Mouse (Mus musculus) testis, postnatal 14 days (tissue): ENCODE results near the gene Dda1.

ENCODE experiments used
- DNase-seq: peaks from one replicate; pipeline ENCODE4 v3.0.0; 2021; ENCODE audit warnings: low spot score

Gene Dda1

DNA sequence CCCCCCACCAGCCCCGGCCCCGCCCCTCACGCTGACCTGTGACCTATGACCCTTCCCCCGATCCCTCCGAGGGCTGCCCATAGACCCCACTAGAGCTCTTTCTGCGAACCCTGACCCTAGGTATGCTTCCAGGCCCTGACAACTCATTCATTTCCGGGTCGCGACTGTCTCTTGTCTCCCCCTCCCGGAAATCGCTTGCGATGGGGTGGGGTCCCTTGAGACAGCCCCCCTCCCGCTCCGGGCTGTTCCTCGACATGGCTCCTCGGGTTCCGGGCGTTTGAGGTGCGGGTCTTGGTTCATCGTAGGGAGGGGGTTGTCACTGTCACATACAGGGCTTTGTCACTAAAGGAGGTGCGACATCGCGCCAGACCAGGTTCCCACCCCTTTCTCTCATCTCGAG lies 412 bp downstream of the Dda1 start:
- peak; percentile 83 for DNase-seq

DNA sequence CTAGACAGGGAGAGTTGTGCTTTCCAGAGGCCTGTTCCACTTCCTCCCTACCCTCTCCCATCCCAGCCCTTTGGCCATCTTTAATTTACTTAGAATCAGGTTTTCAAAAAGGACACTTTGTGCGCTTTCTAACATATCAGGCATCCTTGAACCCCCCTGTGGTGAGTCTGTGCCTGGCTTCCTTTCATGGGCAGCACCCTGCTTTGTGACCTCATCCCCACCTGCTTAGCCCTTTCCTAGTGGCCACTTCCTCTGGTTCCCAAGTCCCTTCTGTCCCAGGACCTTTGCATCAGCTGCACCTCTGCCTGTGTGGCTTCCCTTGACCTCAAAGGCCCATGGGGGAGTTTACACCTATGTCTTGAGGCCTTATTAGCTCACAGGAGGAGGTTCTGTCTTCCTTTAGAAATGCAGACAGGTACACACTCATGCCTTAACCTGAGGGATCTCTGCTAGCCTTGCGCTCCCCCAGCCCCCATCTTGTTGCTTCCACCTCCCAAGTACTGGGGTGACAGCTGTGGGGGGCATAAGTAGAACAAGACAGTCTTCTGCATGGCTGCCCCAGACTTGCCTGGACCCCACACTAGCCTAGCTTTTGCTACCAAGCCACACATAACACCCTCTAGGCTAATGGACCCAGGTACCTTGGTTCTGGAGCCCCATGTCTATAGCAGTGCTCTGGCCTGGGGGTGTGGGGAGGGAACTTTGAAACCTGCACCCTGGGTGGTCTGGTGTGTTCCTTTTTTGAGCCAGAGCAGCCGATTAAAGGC lies 1.3 kb downstream of the Dda1 start:
- DNase-seq = no peak

DNA sequence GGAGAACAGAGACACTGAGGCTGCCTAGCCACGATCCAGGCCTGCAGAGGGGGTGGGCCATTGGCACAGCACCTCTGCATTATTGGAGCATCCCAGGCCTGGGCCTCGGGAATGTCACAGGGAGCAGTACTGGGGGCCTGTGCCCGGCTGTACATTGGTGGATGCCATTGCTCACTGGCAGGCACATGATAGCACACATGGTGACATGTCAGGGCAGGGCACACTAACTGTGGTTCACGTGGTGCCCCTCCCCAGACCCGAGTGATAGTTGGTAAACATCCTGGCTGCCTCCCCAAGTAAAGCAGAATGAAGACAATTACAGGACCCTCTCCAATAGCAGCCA lies 1.9 kb downstream of the Dda1 start:
- no peak for DNase-seq

DNA sequence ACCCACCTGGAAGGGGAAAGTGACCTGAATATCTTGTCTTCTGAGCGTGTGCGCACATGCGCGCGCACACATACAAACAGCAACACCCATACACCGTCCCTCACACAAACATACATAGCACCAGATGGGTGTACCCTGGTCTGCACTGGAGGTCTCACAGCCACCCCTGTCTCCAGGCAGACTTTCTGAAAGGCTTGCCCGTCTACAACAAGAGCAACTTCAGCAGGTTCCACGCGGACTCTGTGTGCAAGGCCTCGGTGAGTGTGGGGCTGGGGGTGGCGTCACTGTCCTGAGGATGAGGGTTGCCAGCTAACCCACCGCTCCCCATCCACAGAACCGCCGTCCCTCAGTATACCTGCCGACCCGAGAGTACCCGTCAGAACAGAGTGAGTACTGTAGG lies 2.9 kb downstream of the Dda1 start:
- DNase-seq = no peak

DNA sequence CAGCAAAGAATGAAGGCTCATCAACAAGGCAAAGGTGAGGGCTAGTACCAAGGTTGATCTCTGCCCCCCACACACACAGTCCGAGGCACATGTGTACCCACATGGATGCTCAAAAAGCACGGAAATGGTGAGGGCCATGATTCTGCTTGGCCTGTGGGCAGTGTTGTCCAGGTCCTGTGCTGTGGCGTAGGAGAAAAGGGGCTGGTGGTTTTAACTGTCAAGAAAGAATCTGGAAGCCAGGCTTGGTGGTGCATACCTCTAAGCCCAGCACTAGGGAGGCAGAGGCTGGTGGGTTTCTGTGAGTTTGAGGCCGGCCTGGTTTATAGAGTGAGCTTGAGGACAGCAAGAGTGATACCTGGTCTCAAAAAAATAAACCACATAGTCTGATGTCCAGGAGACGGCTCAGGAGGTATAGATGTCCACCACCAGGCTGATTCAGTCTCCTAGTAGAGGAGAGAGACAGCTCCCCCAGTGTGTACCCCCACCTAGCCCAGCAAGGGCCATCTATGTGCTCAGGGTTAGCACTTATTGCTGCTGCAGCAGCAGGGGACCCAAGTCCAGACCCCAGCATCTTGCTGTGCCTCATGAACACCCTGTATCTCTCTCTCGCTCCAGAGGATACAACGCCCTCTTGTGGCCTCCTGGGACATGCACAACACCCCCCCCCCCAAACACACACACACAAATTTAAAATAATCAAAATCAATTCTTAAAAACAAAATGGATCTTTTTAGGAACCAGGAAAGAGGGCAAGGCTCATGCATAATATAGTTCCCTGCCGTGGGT lies 3.8 kb downstream of the Dda1 start:
- DNase-seq = no peak

DNA sequence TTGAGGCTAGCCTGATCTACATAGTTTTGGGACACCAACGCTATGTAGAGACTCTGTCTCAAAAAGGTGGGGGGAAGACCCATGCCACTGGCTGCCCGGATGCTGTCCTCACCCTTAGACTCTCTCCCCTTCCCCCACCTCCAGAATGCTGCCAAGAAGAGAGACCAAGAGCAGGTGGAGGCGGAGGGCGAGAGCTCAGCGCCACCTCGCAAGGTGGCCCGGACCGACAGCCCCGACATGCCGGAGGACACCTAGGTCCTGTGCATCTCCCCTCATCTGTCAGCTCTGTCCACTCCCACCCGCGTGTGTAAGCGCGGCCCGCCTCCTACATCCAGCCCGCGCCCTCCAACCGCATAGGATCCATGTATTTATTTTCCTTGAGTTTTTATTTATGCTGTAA lies 5.3 kb downstream of the Dda1 start:
- DNase-seq = no peak

DNA sequence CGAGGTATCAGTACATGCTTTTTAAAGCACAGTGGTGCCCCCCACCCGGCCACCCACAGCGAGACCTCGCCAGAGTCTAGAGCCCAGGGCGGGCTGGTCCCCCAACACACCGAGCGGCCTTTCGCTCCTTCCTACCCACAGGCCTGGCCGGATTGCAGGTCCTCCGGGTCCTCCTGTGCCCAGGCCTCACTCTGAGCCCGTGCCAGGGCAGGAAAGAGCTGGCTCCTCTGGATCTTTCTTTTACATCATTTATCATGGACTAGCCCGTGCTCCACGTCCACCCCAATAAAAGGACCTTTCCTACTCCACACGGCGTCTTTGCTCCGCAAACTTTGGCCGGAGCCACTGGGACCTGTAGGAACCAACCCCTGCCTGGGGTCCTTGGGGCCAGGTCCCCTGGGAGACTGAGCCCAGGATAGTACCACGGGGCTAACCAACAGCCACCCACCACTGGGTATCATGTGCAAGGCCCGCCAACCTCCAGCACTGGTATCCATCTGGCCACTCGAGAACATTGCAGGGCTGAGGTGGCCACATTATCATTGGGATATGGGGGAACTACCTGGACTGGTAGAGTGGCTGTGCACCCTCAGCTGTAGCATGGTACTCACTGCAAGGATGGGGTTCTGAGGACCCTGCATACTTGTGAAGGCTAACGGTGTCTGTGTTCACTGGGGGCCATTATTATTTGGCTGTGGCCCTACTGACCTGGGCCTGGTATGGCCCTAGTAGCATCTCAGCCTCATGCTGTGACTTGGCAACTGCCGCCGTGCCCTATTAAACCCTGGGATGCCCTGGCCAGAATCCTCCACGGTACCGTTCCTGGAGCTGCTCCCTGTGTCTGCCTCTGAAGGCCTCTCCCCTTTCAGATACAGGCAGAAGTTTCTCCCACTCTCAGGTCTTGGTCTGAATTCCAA lies 6.0 kb downstream of the Dda1 start:
- DNase-seq = no peak

DNA sequence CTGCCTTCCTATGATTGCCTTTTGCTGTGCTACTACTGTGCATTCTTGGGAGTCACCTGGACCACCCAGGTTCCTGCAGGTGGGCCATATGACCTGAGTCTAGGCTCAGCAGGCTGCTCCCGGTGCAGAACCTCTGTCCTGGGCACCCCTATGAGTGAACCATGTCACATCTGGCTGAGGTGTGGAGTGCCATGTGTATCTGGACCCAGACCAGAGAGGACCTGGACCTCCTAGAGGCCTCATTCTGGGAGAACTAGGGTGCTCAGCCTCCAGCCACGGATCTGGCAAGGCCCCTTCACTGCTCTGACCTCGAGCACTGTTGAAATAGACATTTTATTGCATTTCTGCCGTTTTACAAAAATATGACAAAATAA lies 6.7 kb downstream of the Dda1 start:
- no peak for DNase-seq

DNA sequence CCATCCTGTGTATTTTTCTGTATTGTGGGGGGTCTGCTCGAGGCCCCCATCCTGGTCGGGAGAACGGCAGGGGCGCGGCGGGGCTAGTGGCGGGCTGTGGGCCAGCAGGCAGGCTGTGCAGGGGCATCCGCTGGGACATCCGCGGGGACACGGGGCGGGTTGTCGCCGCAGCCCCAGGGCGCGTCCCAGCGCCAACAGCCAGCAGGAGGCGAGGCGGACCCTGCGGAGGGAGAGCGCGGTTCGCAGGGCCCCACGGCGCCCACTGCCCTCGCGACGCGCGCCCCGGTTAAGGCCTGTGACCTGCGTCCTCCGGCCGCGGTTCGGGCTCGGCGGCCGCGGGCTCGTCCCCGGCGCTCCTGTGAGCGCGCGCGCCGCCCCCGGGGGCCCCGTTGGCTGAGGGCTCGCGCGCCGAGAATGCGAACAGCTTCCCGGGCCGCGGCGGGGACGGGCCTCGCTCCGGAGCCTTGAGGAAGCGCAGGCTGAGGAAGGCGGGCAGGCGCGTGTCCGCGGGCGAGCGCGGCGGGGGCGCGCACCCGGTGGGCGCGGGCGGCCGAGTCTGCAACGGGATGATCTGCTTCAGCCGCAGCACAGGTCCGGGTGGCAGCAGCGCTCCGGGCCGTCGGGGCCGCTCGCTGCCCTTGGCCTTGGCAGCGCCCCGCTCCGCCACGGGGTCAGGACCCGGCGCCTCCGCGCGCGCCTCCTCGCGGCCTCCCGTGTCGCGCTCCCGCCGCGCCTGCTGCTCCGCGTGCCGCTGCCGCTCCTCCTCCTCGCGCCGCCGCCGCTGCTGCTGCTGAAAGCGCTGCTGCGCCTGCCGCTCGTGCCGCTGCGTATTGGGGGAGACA lies 7.3 kb downstream of the Dda1 start:
- peak; percentile 80 for DNase-seq

DNA sequence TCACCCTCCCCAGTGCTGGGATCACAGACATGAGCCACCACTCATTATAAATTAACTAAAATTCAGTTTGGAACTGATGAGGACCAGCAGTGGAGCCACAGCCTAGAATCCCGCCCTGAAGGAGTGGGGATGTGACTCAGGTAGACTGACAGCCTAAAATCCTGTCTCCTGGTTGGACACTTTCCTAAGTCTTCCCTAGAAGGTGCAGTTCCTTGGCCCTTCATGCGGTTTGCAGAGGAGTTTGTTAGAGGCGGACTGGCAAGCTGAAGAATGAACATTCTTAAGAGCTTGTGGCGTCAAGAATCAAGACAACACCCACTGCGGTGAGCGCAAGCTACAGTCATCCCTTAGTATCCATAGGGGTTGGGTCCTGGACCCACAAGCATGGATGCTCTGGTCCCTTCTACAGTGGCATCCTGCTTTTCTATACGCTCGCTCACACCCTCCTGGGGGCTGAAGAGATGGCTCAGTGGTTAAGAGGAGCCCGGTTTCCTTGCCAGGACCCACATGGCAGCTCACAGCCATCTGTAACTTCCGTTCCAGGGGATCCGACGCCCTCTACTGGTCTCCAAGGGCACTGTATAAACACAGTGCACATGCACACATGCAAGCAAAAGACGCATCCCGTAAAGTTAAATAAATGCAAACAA lies 8.3 kb downstream of the Dda1 start:
- DNase-seq = no peak

DNA sequence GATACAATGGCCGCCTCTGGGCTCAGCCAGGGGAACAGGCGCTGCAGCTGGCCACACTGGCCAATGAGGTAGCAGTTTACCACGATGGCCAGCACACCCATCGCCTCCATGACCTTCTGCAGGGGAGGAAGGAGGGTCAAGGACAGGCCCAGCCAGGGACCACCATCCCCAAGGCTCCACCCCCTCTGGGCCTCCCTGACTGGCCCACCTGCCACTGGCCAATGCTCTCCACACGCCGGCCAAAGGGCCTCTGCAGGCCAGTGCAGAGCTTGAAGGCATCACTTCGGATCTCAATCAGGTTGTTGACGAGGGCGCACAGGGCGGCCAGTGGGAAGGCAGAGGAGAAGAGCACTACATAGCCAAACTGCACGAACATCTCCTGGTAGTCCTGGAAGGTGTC lies 9.9 kb downstream of the Dda1 start:
- DNase-seq = no peak

DNA sequence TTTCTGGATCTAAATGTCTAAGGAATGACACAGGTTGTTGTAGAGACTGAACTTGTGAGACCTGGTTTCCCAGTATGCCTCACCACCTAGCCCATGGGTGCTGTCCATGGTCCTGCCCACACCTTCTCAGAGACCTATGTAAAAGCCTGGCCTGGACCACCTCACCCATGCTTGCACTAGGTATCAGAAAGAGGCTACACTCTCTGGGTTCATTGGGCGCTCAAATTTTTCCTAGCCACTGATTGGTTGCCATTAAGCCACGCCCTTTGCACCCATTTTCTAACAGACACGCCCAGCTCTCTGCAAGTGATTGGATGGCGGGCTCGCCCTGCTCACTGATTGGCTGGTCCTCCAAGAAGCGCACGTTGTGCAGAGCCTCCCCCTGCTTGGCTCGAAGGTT lies 14.9 kb downstream of the Dda1 start:
- DNase-seq = peak; percentile 85

DNA sequence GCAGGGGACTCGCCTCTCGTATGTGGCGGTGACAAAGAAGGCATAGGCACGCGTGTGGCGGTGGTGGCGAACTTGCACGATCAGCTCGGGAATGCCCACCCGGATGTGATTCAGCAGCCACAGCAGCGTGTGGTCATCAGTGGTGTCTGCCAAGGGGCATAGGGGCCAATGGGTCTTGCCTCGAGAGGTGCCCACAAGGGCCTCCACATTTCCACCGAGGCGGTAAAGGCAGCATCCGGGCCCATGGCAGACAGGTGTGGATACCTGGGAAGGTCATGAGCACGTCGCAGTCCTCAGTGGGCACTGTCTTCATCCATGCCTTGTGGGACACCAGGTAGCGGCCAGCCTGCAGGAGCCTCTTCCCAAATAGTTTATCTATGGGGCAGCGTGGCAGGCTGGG lies 15.7 kb downstream of the Dda1 start:
- no peak for DNase-seq

DNA sequence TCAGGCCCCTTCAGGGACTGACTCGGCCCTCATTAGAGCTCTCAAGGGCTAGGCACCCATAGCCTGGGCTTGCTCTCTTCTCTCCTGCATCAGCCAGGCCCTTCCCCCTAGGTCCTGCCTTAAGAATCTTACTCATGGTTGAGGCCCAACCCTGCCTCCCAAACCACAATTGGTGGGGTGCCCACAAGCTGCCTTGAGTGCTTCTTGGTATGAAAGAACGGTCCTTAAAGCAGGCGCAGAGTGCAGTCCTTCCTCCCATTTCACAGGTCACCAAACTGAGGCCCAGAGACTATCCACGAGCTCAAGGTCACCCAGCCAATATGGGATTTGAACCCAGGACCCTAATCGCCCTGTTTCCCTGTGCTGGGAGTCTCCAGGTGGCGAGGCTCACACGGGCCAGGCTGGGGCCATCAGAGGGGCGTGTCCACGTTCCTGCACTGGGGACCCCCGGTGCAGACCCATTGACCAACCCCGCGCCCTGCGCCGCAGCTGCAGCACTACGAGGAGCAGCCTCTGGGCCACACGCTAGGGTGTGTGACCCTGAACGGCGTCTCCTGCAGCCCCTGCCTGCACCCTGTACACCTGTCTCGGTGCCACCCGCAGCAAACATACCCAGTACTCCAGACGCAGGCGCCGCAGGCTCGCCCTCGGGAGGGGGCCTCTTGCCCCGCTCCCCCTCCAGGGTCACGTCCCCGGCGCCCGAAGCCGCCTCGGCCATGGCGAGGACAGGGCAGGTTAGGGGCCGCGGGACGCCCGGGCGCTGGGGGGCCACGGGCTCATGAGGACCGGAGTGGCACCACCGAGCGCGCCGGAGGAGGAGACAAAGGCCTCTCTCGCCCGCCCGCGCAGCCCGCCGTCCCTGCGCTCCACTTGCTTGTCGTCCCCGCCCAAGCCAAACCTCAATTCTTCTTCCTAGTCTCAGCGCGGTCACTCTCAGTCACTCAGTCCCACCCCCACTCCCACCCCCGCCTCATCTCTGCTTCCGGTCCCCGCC lies 16.4 kb downstream of the Dda1 start, which contains the start of gene Ano8:
Ano8 (minus strand) TSS at position 822 of the 994 bp plus-strand sequence.
- peak; percentile 86 for DNase-seq

DNA sequence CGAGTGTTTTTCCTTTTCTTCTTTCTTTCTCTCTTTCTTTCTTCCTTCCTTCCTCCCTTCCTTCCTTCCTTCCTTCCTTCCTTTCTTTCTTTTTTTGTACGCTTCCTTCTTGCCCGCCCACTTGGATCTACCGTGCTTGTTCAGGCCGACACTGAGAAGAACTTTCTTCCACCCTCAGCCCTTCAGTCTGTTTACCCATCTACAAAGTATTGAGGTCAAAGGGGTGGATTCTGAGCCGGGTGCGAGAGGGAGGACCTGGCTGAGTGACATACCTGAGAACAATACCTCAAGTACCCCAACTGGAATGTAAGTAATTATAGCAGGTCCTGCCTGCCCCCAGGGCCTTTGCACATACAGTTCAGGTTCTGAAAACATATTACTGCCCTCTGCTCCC lies 17.1 kb downstream of the Dda1 start:
- no peak for DNase-seq

DNA sequence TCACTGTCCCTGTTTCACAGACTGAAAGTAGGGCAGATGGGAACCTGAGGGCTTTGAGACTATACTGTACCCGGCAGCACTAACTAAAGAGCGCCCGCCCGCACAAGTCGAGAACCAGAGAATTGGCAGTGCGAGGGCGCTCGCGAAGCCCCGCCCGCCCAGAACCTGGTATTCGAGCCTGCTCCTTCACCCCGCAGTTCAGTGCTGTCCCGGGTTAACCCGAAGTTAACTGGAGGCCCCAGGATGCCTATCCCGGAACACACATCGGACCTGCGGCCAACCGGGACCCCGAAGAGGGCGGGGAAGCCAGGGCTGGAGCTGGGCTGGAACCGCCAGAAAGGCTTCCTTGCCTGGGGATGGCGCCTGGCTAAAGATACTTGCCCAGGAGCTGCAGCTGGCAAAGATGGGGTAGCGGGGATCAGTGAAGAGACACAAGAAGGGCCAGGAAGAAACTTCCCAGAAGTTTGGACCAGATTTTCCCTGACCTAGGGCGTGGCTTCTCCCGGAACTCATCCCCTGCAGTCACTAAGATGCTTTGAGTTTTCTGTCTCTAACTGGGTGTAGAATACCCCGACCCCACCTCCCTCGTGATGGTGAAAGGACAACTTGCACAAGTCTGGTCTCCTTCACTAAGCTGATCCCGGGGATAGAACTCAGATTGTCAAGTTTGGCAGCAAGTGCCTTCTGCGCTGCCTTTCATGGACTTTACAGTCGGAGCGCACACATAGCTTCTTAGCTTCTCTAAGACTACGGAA lies 18.9 kb downstream of the Dda1 start, which contains the start of gene Gtpbp3:
Gtpbp3 (plus strand) TSS at position 413 of the 755 bp plus-strand sequence.
- peak; percentile 82 for DNase-seq

DNA sequence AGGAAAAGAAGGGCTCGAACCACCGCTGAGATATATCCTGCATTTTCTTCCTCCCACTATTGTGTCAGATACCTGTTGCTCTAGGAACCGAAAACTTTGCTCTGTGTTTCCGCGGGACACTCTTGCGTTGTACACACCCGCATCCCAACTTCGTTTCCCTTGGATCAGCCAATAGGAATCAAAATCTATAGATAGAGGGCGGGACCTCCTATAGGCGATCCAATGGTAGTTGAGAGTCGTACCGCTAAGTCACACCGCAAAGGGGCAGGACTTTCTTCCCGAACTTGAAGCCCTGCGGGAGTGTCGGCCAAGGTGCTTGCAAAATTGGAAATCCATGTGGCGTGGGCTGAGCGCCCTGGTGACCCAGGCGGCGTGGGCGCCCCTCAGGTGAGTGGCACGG lies 19.5 kb downstream of the Dda1 start:
- DNase-seq = peak; percentile 91

DNA sequence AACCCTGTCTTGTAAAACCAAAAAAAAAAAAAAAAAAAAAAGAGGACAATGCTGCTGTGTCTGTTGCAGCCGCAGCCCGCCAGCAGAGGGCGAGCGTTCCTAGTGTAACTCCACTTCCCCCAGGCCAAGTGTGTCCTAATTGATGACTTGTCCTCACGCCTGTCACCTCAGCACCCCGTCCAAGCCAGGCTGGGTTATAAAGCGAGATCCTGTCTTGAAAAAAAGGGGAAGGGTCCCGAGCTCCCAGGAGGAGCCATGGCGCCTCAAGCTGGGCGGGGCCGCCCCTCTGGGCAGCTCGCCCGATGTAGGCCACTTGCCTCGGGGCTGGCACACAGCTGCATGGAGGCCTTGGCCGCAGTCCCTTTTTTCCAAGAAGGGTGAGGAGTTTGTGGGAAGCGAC lies 26.0 kb downstream of the Dda1 start:
- DNase-seq = peak; percentile 80

DNA sequence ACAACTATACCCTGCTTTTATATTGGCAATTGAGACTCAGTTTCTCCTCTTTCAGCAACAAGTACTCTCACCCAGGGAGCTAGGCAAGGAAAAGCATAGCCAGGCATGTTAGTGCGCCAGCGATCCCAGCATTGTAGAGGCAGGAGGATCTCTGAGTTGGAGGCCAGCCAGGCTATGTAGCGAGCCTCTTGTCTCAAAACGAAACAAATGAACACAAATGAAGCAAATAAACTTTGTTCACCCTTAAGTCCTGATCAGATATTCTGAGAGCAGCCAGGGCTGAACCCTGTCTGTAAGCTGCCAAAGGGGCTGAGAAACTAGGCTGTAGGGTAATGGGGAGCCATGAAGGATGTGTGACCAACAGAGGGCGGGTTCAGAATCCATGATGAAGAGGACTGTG lies 26.8 kb downstream of the Dda1 start:
- DNase-seq = no peak
